Mouse (Mus musculus) left cerebral cortex, postnatal 10 days (tissue): ENCODE measurements around the gene Krtap10-10. TPM values are rescaled to one million over a fixed set of nuclear protein-coding genes. Genes with fewer than 3 reads are reported as not detected.

ENCODE experiments used
- DNase-seq, 2 experiments: peaks; one replicate each; pipeline ENCODE4 v3.0.0; 2021 to 2022; ENCODE audit warnings: low spot score in 2 of 2, mixed read lengths in 1 of 2; ENCODE audit errors: extremely low spot score in 1 of 2
- intact Hi-C: fragments of 180-260 bp; cut with DNase I; formaldehyde crosslinking; loops from one replicate; pipeline ENCODE4 v1.15.1; 2025
- total RNA-seq, 2 experiments: library from RNA; stranded (reverse); gene quantifications; 2 replicates each; pipeline ENCODE4 v1.2.3; 2021

The Krtap10-10 gene
- total RNA-seq, 2 experiments from 2014 or later = not detected

DNA sequence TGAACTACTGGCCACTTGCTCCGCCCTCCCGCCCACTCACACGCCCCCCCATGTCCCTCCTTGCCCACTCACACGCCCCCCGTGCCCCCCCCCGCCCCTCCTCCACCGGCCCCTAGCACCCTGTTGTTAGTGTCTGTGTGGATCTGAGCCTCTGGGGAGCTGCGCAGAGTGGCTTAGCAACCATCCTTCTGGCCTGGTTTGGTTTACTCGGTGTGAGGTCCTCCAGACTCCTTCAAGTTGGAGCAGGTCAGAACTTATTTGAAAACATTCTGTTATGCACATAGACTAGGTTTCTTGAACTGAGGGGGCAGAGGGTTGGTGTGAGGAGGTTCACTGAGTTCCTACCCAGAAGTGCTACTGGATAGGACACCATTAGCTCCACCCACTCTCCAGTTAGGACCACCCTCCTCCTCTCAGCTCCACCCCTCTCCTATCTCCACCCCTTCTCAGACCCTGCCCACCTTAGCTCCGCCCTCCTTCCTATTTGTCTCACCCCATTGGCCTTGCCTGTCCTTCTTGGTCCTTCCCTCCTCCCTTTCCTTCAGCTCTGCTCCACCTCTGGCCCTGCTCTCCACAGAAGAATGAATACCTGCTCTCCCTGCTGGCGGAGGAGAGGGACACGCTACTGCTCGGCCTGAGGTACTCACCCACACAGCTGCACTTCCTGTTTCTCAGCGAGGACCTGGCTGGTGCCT, 28.5 kb downstream of the Krtap10-10 start:
- intact Hi-C loops = no loop called here
- no peak for DNase-seq

DNA sequence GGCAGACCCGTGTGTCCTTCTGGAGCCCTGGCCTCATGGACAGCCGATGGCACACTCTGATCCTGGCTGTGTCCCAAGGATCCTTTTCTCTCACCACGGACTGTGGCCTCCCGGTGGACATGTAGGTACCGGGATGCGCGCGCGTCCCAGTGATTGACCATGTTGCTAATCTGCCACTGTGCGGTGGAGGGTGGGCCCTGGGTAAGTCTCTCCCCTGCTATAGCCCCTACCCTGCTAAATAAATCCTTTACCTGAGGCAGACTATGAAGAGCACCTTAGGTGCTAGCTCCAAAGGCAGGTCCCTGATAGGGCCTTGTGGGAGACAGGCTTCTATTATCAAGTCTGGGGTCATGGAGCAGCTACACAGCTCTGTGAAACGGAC, 29.0 kb downstream of the Krtap10-10 start:
- intact Hi-C loops = no loop called here
- DNase-seq = no peak

GRCm38 (mm10) chr10:77867546-77867945, 31.8 kb downstream of the Krtap10-10 start:
- intact Hi-C loops = no loop called here
- DNase-seq = no peak

- no peak for DNase-seq
- intact Hi-C loops = no loop called here
These were observed 33.9 kb downstream of the Krtap10-10 start for GRCm38 (mm10) chr10:77869651-77870050.

DNA sequence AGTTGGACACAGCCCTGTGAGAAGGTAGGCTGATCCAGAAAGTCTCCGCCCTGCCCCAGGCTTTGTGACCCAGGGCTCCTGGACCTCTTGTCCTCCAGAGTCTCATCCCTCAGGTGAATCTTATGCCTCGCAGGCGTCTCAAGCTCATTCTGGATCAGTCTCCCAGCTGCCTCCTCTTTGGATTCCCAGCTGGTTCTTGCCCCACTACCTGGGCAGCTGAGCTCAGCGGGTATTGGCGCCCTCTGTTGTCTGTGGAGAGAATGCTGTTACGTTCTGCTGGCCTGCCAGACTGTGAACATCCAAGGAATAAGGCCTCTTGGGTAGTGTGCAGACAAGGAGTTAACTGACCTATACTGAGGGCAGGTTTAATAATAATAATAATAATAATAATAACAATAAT, 43.2 kb downstream of the Krtap10-10 start:
- intact Hi-C loops = loop anchor here (5.0 kb wide), 1 partner anchor 242 kb away; no protein-coding TSS in a partner anchor
- no peak for DNase-seq

GRCm38 (mm10) chr10:77880305-77880704, 44.6 kb downstream of the Krtap10-10 start:
- intact Hi-C loops = loop anchor here (10.0 kb wide), 1 partner anchor 356 kb away; no protein-coding TSS in a partner anchor
- DNase-seq = no peak

- DNase-seq = no peak
- intact Hi-C loops = loop anchor here (10.0 kb wide), 1 partner anchor 358 kb away; no protein-coding TSS in a partner anchor
These were observed 46.8 kb downstream of the Krtap10-10 start for GRCm38 (mm10) chr10:77882553-77882952.

DNA sequence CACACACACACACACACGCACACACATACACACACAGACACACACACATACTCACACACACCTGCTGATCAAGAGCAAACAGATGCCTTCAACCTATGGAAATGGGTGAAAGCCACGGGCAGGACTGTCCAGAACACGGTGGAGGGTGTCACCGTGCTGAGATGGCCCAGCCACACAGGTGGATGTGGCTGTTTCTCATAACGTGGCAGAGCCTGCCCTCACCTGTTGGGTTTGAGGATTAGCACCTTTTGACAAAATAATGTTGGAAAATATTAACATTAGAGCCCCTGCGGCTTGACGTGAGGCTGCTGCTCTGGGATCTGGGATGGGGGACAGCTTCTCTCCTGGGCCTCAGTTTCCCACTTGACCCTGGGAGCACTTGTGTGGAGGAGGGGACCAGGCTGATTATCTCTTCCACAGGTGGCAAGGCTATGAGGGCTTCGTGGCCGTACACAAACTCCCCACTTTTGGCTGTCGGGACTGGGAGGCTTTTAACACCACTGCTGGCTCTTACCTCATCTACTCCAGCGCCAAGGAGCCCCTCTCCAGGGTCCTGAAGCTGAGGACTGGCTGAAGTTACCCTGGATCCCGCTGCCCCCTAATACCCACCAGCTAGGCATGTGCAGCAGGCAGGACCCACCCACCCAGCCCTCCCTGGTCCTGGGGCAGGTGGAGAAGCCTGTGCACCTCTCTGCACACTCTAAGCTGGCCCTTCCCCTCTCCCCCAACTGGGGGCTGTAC, 50.4 kb downstream of the Krtap10-10 start:
- no peak for DNase-seq
- intact Hi-C loops = loop anchor here (10.0 kb wide), 1 partner anchor 361 kb away; no protein-coding TSS in a partner anchor

Other genes with a start within 250 kb of the Krtap10-10 start
- gene Sumo3, start 229.8 kb upstream of the Krtap10-10 start, total RNA-seq = 100 to 1,000 TPM; 142 to 154 TPM
- 10 to 100 TPM; 18.5 to 22.8 TPM for gene Gm49325, start 229.8 kb upstream of the Krtap10-10 start, total RNA-seq
- 10 to 100 TPM; 32.6 to 39.9 TPM for gene Ube2g2, start 213.7 kb upstream of the Krtap10-10 start, total RNA-seq
- under 1 TPM in 1 of 2 experiments, not detected in 1; 0.18 TPM for gene Tspear, start 149.4 kb upstream of the Krtap10-10 start, total RNA-seq
- gene Gm19402, start 145.2 kb upstream of the Krtap10-10 start, total RNA-seq = not detected
- not detected for gene Gm9508, start 138.7 kb upstream of the Krtap10-10 start, total RNA-seq
- not detected for gene Gm10272, start 129.3 kb upstream of the Krtap10-10 start, total RNA-seq
- not detected for gene Gm10024, start 124.5 kb upstream of the Krtap10-10 start, total RNA-seq
- not detected for gene Gm10142, start 120.1 kb upstream of the Krtap10-10 start, total RNA-seq
- gene Krtap12-1, start 115.3 kb upstream of the Krtap10-10 start, total RNA-seq = not detected
- gene Gm10100, start 109.5 kb upstream of the Krtap10-10 start, total RNA-seq = not detected
- gene Gm18596, start 93.3 kb upstream of the Krtap10-10 start, total RNA-seq = not detected
- gene Gm9736, start 84.6 kb upstream of the Krtap10-10 start, total RNA-seq = not detected
- gene Gm3233, start 76.3 kb upstream of the Krtap10-10 start, total RNA-seq = not detected
- gene Gm3238, start 64.6 kb upstream of the Krtap10-10 start, total RNA-seq = not detected
- not detected for gene Gm7138, start 59.0 kb upstream of the Krtap10-10 start, total RNA-seq
- not detected for gene Gm3250, start 53.4 kb upstream of the Krtap10-10 start, total RNA-seq
- not detected for gene Gm7137, start 47.7 kb upstream of the Krtap10-10 start, total RNA-seq
- gene Gm9639, start 40.9 kb upstream of the Krtap10-10 start, total RNA-seq = not detected
- not detected for gene Gm19668, start 36.8 kb upstream of the Krtap10-10 start, total RNA-seq
- gene Gm9507, start 24.1 kb upstream of the Krtap10-10 start, total RNA-seq = not detected
- gene Gm2696, start 21.3 kb upstream of the Krtap10-10 start, total RNA-seq = not detected
- gene Krtap10-4, start 8.9 kb upstream of the Krtap10-10 start, total RNA-seq = not detected
- gene Gm36176, start 10.9 kb downstream of the Krtap10-10 start, total RNA-seq = not detected
- not detected for gene Gm10318, start 16.9 kb downstream of the Krtap10-10 start, total RNA-seq
- not detected for gene Gm3285, start 26.0 kb downstream of the Krtap10-10 start, total RNA-seq
- gene Lrrc3, start 66.6 kb downstream of the Krtap10-10 start, total RNA-seq = 10 to 100 TPM; 31.7 to 33.5 TPM
- 10 to 100 TPM; 27.4 to 29.6 TPM for gene Trpm2, start 134.6 kb downstream of the Krtap10-10 start, total RNA-seq
- 10 to 100 TPM; 31.9 to 37.4 TPM for gene 1810043G02Rik, start 142.6 kb downstream of the Krtap10-10 start, total RNA-seq
- 10 to 100 TPM; 82.7 to 90.8 TPM for gene Pfkl, start 174.1 kb downstream of the Krtap10-10 start, total RNA-seq
- under 1 TPM in 1 of 2 experiments, not detected in 1; 0.81 TPM for gene Dnmt3l, start 206.0 kb downstream of the Krtap10-10 start, total RNA-seq
- gene Aire, start 207.7 kb downstream of the Krtap10-10 start, total RNA-seq = under 1 TPM in 1 of 2 experiments, not detected in 1; 0.28 TPM
- gene Icosl, start 233.4 kb downstream of the Krtap10-10 start, total RNA-seq = 1 to 10 TPM; 1.4 to 1.9 TPM